Mouse (Mus musculus): Measurements from ENCODE around the gene Nyx.
"Not testable (repeated sequence)": the region's sequence is repeated elsewhere in the genome, so short reads cannot be mapped to it uniquely, and the experiment has no call there.

Nyx gene

GRCm38 (mm10) chrX:13465810-13466209 lies at the start of gene Nyx:
TSS of gene Nyx (plus strand) at chrX:13466110.
- no peak for DNase-seq

GRCm38 (mm10) chrX:13422047-13422446 lies 43.9 kb upstream of the Nyx start:
- DNase-seq, result peak in 1 of 2 experiments; percentile 2

GRCm38 (mm10) chrX:13431421-13431820 lies 34.5 kb upstream of the Nyx start:
- DNase-seq, result no peak

GRCm38 (mm10) chrX:13436042-13436441 lies 29.9 kb upstream of the Nyx start:
- DNase-seq, result not testable (repeated sequence)

- DNase-seq, result not testable (repeated sequence)
Measured at GRCm38 (mm10) chrX:13456544-13456943, 9.4 kb upstream of the Nyx start.

- DNase-seq, result no peak
Measured at GRCm38 (mm10) chrX:13458766-13459165, 7.1 kb upstream of the Nyx start.

GRCm38 (mm10) chrX:13461266-13462261 lies 4.3 kb upstream of the Nyx start:
- peak; percentile 85 to 89 for DNase-seq

- no peak for DNase-seq
Measured at GRCm38 (mm10) chrX:13462982-13463517, 2.9 kb upstream of the Nyx start.

GRCm38 (mm10) chrX:13466681-13467080 lies 771 bp downstream of the Nyx start:
- DNase-seq, result no peak

- DNase-seq, result no peak
Measured at GRCm38 (mm10) chrX:13467121-13467571, 1.2 kb downstream of the Nyx start.

GRCm38 (mm10) chrX:13469160-13470116 lies 3.5 kb downstream of the Nyx start:
- peak; percentile 10 to 24 for DNase-seq

GRCm38 (mm10) chrX:13471925-13472324 lies 6.0 kb downstream of the Nyx start:
- DNase-seq, result no peak

- DNase-seq, result no peak
Measured at GRCm38 (mm10) chrX:13472751-13473225, 6.9 kb downstream of the Nyx start.

GRCm38 (mm10) chrX:13475382-13475781 lies 9.5 kb downstream of the Nyx start:
- no peak for DNase-seq

- no peak for DNase-seq
Measured at GRCm38 (mm10) chrX:13477596-13477995, 11.7 kb downstream of the Nyx start.

GRCm38 (mm10) chrX:13478298-13478697 lies 12.4 kb downstream of the Nyx start:
- DNase-seq, result no peak

GRCm38 (mm10) chrX:13479570-13479969 lies 13.7 kb downstream of the Nyx start:
- no peak for DNase-seq

GRCm38 (mm10) chrX:13482576-13482975 lies 16.7 kb downstream of the Nyx start:
- no peak for DNase-seq

- no peak for DNase-seq
Measured at GRCm38 (mm10) chrX:13484447-13484846, 18.5 kb downstream of the Nyx start.

GRCm38 (mm10) chrX:13489001-13489400 lies 23.1 kb downstream of the Nyx start:
- DNase-seq, result no peak

- DNase-seq, result no peak
Measured at GRCm38 (mm10) chrX:13489761-13490160, 23.9 kb downstream of the Nyx start.

- no peak for DNase-seq
Measured at GRCm38 (mm10) chrX:13490941-13491340, 25.0 kb downstream of the Nyx start.

- DNase-seq, result no peak
Measured at GRCm38 (mm10) chrX:13492922-13493321, 27.0 kb downstream of the Nyx start.

Measured in kidney, adult 8-10 months (tissue).